Mouse (Mus musculus) stomach, embryonic 15.5 days (tissue): ENCODE data around the gene Aco1. TPM values are rescaled to one million over a fixed set of nuclear protein-coding genes. Genes with fewer than 3 reads are reported as not detected.

ENCODE experiments used
- ATAC-seq: fragments of 200-750 bp; cut with Nextera tagmentation; 2 replicates; pipeline ENCODE4 v1.8.0; 2017; ENCODE audit warnings: low read depth, moderate number of reproducible peaks, moderate TSS enrichment; ENCODE audit not compliant: insufficient read depth, low FRiP score
- H3K27ac ChIP-seq: fragments of 300-500 bp; sonication (generic); 2 replicates; pipeline ENCODE4 v1.5.1; 2015; ENCODE audit warnings: mild to moderate bottlenecking, inconsistent platforms
- H3K27me3 ChIP-seq: fragments of 300-500 bp; sonication (generic); replicated peaks from 2 replicates; pipeline ENCODE4 v1.6.1; 2015; ENCODE audit warnings: inconsistent platforms
- H3K36me3 ChIP-seq: fragments of 300-500 bp; sonication (generic); 2 replicates; pipeline ENCODE4 v1.6.1; 2015; ENCODE audit warnings: inconsistent platforms
- H3K4me1 ChIP-seq: fragments of 300-500 bp; sonication (generic); 2 replicates; pipeline ENCODE4 v1.6.1; 2015; ENCODE audit warnings: inconsistent platforms
- H3K4me2 ChIP-seq: fragments of 300-500 bp; sonication (generic); 2 replicates; pipeline ENCODE4 v1.6.1; 2015; ENCODE audit warnings: mild to moderate bottlenecking, inconsistent platforms
- H3K4me3 ChIP-seq: fragments of 300-500 bp; sonication (generic); replicated peaks from 2 replicates; pipeline ENCODE4 v1.5.1; 2015; ENCODE audit warnings: inconsistent platforms
- H3K9ac ChIP-seq: fragments of 300-500 bp; sonication (generic); 2 replicates; pipeline ENCODE4 v1.6.1; 2015; ENCODE audit warnings: inconsistent platforms
- H3K9me3 ChIP-seq: fragments of 300-500 bp; sonication (generic); 2 replicates; pipeline ENCODE4 v1.6.1; 2016; ENCODE audit warnings: inconsistent platforms
- WGBS: fragments of 180-500 bp; shearing (Covaris S2); methylation state at CpG from one replicate; pipeline ENCODE4 v1.1.7; 2015; 5-methylcytosine and 5-hydroxymethylcytosine counted together
- polyA plus RNA-seq: library from polyadenylated mRNA; unstranded; fragments of >200 nt; fragmentation: Nextera tagmentation; extraction: Ambion mirVana; gene quantifications from 2 replicates; pipeline ENCODE4 v1.2.1, GENCODE M21; 2015

Gene Aco1
- polyA plus RNA-seq, 1 experiment from 2014 or later, result 55.0 TPM

DNA sequence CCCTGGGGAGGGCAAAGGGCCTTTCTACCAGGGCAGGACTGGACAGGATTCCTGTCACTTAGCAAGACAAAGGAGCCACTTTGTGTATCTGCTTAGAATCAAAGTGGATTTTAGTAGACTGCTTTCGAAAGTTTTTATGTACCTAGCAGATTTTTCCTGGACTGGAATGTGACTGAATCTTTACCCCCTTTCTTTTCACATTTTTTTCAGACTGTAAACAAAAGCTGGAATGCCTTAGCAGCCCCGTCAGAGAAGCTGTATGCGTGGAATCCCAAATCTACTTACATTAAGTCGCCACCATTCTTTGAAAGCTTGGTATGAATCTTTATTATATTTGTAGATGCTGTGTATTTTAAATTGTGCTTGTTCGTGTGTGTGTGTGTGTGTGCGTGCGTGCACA is 45.1 kb downstream of the Aco1 start:
- no peaks in the 10 kb centered on the region for H3K4me1 ChIP-seq
- no peak overlapping the region for H3K4me3 ChIP-seq
- 81% methylated on average over 7 of the region's 7 CpGs for WGBS
- no peak overlapping the region for H3K27ac ChIP-seq
- no peaks in the 10 kb centered on the region for H3K9me3 ChIP-seq
- H3K36me3 ChIP-seq, result peaks cover 30% of the 10 kb centered on the region
- H3K27me3 ChIP-seq, result no peaks in the 10 kb centered on the region
- H3K9ac ChIP-seq, result no peak overlapping the region
- H3K4me2 ChIP-seq, result no peak overlapping the region
- ATAC-seq, result no peak

DNA sequence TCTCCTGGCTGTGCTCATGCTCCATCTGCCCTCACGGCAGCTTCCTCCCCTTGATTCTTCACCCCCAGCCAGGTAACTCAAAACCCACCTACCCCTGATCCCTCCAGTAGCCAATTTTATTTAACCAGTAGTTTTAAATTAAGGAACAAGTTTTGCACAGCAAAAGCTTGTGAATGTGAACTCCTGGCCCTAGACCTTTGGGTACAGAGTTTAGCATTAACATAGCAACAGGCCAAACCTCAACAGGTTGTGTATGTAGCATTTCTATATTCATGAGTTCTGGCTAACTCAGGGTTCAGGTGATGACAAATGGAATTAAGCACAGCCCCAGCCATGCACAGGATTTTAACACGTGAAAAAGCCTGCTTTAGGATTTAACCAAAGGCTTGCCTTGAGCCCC is 49.4 kb downstream of the Aco1 start:
- peaks cover 35% of the 10 kb centered on the region for H3K36me3 ChIP-seq
- H3K9me3 ChIP-seq, result no peaks in the 10 kb centered on the region
- no peak overlapping the region for H3K4me3 ChIP-seq
- WGBS, result 68% methylated on average over 2 of the region's 2 CpGs
- H3K9ac ChIP-seq, result no peak overlapping the region
- H3K4me1 ChIP-seq, result no peaks in the 10 kb centered on the region
- no peak for ATAC-seq
- H3K4me2 ChIP-seq, result no peak overlapping the region
- no peak overlapping the region for H3K27ac ChIP-seq
- H3K27me3 ChIP-seq, result no peaks in the 10 kb centered on the region

DNA sequence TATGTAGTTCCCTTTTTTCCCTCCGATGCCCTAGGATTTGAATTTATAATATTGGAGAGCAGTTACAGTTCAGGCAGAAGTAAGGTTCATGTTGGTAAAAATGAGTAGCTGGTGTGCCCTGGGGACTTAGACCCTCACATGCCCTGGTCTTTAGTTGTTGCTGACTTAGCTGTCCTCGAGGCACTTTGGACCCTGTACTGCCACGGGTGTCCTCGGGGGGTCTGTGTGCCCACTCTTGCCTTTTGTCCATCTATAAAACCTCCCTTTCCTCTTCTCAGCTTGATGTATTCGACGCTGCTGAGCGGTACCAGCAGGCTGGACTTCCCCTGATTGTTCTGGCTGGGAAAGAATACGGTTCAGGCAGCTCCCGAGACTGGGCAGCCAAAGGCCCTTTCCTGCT is 50.6 kb downstream of the Aco1 start:
- Histone ChIP-seq H3K9ac (no peak overlapping the region), H3K4me1 (no peaks in the 10 kb centered on the region), H3K9me3 (no peaks in the 10 kb centered on the region), H3K27me3 (no peaks in the 10 kb centered on the region), H3K4me2 (no peak overlapping the region), H3K4me3 (no peak overlapping the region), H3K36me3 (peaks cover 39% of the 10 kb centered on the region), H3K27ac (no peak overlapping the region)
- no peak for ATAC-seq
- 82% methylated on average over 9 of the region's 9 CpGs for WGBS

DNA sequence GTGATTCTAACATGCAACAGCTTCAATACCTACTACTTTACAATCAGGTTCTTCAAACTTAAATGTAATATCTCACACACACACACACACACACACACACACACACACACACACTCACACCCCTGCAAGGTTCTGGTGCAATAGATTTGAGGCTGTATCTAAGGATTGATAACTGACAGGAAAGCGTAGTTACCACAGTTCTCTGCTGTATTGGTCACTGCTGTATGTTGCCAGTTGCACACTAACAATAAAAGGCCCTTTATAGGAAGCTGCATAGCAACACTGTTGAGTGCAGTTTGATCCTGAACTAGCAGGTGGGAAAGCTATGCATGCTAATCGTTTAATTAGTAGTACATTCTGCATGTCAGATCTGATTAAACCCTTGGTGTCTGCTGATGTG is 52.5 kb downstream of the Aco1 start:
- H3K4me3 ChIP-seq, result no peak overlapping the region
- WGBS, result 95% methylated on average over 2 of the region's 2 CpGs
- no peak overlapping the region for H3K9ac ChIP-seq
- peaks cover 36% of the 10 kb centered on the region for H3K36me3 ChIP-seq
- H3K4me1 ChIP-seq, result no peaks in the 10 kb centered on the region
- H3K27ac ChIP-seq, result no peak overlapping the region
- H3K4me2 ChIP-seq, result no peak overlapping the region
- no peaks in the 10 kb centered on the region for H3K9me3 ChIP-seq
- no peaks in the 10 kb centered on the region for H3K27me3 ChIP-seq
- no peak for ATAC-seq

DNA sequence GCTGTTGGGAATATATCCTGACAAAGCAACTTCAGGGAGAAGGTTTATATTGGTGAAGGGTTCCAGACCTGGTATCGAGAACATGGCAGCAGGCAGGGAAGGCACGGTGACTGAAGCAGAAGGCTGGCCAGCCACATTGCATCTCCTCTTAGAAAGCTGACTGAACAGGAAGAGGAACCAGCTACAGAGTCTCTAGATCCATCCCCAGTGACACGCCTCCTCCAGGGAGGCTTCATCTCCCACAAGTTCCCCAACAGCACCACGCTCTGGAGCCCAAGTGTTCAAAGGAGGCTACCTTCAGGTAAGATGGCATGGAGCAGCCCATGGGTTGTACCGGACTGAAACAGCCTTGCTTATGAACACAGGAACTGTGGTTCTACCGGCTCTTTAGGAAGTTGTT is 59.3 kb downstream of the Aco1 start:
- Histone ChIP-seq H3K4me1 (no peaks in the 10 kb centered on the region), H3K4me3 (no peak overlapping the region), H3K27ac (no peak overlapping the region), H3K9ac (no peak overlapping the region), H3K27me3 (no peaks in the 10 kb centered on the region), H3K4me2 (no peak overlapping the region), H3K9me3 (no peaks in the 10 kb centered on the region), H3K36me3 (peaks cover 16% of the 10 kb centered on the region)
- no peak for ATAC-seq
- 79% methylated on average over 6 of the region's 6 CpGs for WGBS

DNA sequence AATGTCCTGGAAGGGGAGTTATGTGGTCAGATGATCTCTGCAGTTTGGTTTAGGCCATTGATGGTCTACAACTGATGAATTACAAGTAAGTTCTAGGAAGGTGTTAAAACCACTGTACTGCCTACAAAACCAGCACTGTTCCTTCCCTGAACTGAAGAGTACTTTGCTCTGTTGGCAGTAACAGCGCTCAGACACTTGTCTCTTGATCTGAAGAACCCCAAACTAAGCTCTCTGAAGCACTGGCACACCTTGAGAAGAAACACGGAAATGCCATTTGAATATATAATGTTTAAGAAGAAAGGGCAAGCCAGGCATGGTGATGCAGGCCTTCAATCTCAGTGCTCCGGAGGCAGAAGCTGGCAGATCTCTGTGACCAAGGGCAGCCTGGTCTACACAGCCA is 61.5 kb downstream of the Aco1 start:
- H3K36me3 ChIP-seq, result peaks cover 10% of the 10 kb centered on the region
- WGBS, result 85% methylated on average over 3 of the region's 3 CpGs
- ATAC-seq, result no peak

DNA sequence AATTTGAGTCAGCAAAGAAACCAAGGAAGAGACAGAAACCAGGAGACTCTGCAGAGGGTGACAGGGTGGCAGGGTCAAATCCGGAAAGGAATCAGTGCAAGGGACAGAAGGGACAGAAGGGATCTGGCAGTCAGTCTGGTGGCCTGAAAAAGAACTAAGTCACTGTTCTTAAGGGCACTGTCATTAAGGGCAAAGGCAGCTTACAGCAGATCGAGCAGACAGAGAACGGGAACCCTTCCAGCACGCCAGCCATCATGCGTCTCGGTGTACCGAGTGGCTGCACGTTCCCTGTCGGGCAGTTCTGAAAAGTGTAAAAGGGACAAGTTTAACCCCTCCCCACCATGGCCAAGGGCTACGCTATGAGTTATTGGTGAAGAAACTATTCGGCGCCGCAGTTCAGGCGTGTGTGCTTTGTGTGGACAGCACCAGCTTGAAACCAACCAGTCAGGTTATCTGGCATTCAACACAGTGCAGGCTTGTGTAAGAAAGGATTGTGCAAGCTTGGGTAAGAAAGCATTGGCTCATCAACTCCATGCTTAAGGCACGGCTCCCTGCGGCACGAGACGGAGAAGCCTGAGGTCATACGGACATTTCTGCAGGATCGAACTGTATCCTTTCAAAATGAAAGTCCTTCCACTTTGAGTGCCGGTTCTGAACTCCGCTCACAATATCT is 62.5 kb downstream of the Aco1 start:
- Histone ChIP-seq H3K9ac (no peak overlapping the region), H3K27me3 (no peaks in the 10 kb centered on the region), H3K4me2 (no peak overlapping the region), H3K27ac (no peak overlapping the region), H3K4me1 (no peaks in the 10 kb centered on the region), H3K36me3 (peaks cover 13% of the 10 kb centered on the region), H3K4me3 (no peak overlapping the region), H3K9me3 (no peaks in the 10 kb centered on the region)
- 90% methylated on average over 22 of the region's 22 CpGs for WGBS
- ATAC-seq, result no peak

More for the DNA sequence above, 61.5 kb downstream of the Aco1 start:
- H3K27me3 ChIP-seq, result no peaks in the 10 kb centered on the region
- H3K4me3 ChIP-seq, result no peak overlapping the region
- no peak overlapping the region for H3K27ac ChIP-seq
- no peaks in the 10 kb centered on the region for H3K9me3 ChIP-seq
- no peak overlapping the region for H3K9ac ChIP-seq
- H3K4me2 ChIP-seq, result no peak overlapping the region
- H3K4me1 ChIP-seq, result no peaks in the 10 kb centered on the region

DNA sequence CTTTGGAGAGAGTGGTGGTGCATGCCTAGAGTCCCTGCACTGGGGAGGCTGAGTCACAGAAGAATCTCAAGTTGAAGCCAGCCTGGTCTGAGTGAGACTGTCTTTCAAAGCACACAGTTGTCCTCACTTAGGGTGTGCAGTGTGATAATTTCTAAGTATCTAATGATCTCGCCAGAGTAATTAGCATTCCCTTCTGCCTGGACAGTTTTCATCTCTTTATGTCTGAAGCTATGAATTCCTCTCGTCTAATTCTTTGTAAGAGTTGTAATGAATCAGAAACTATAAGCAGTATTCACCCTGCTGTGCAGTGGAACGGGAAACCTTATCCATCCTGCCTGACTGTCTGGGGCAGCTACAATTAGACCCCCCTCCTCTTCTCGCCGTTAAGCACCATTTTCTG is 64.8 kb downstream of the Aco1 start:
- Histone ChIP-seq H3K27me3 (no peaks in the 10 kb centered on the region), H3K27ac (no peak overlapping the region), H3K4me2 (no peak overlapping the region), H3K9me3 (no peaks in the 10 kb centered on the region), H3K36me3 (peaks cover 10% of the 10 kb centered on the region; the same call in 1 of the 2 replicates), H3K4me3 (no peak overlapping the region), H3K4me1 (no peaks in the 10 kb centered on the region), H3K9ac (no peak overlapping the region)
- no peak for ATAC-seq
- WGBS, result 82% methylated on average over 5 of the region's 5 CpGs

DNA sequence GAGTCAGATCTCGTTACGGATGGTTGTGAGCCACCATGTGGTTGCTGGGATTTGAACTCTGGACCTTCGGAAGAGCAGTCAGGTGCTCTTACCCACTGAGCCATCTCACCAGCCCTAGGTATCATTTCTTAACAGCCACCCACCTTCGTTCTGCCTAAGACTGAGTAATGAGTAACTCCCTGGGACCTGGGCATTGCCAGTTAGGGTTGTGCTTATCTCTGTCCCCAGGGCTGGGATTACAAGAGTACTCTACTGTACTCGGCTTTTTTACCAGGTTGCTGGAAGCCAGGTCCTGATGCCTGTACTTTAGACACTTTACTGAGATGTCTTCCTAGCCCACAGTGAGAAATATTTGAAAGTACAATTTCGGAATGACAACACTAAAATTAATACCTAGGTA is 69.3 kb downstream of the Aco1 start:
- no peak overlapping the region for H3K9ac ChIP-seq
- H3K27ac ChIP-seq, result no peak overlapping the region
- ATAC-seq, result no peak
- H3K4me2 ChIP-seq, result no peak overlapping the region
- 0 out of 2 replicates have a peak, but pooled peaks cover 9% of the 10 kb centered on the region for H3K36me3 ChIP-seq
- no peaks in the 10 kb centered on the region for H3K9me3 ChIP-seq
- 90% methylated on average over 4 of the region's 6 CpGs for WGBS
- H3K4me3 ChIP-seq, result no peak overlapping the region
- no peaks in the 10 kb centered on the region for H3K4me1 ChIP-seq
- H3K27me3 ChIP-seq, result no peaks in the 10 kb centered on the region

DNA sequence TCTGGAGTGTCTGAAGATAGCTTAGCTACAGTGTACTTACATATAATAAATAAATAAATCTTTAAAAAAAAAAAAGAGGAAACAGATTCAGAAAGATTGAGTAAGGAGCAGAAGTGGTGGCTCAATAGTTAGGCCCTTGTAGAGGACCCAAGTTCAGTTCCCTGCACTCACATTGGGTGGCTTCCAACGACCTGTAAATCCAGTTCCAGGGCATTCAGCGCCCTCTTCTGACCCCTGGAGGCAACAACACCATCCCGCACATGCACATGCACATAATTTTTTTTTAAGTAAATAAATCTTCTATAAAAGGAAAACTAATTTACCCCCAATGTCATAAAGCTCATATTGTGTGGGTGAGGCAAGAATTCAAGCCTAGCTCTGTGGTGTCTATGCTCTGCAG is 75.0 kb downstream of the Aco1 start:
- no peaks in the 10 kb centered on the region for H3K4me1 ChIP-seq
- H3K4me2 ChIP-seq, result no peak overlapping the region
- H3K9ac ChIP-seq, result no peak overlapping the region
- no peak overlapping the region for H3K27ac ChIP-seq
- H3K27me3 ChIP-seq, result no peaks in the 10 kb centered on the region
- 0 out of 2 replicates have a peak, but pooled peaks cover 7% of the 10 kb centered on the region for H3K36me3 ChIP-seq
- WGBS, result 57% methylated on average over 3 of the region's 3 CpGs
- H3K4me3 ChIP-seq, result no peak overlapping the region
- no peaks in the 10 kb centered on the region for H3K9me3 ChIP-seq
- ATAC-seq, result no peak

DNA sequence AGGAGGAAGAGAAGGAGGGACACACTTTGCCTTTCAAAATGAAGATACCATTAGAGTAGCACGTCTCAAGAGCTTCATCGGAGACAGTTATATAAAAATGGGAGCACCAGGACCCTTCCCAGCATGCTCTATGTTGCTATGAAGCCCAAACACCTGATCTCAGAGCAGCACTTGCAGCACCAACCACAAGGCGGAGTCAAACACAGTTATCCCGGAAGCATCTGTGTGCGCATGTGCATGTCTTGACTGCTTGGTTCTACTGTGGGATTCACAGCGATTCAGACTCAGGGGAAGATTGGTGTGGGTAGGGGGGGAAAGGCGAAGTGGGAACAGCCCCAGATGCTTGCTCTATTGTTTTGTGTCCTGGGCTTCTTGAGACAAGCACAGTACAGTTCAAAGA is 75.5 kb downstream of the Aco1 start:
- no peak; the same call in 1 of the 2 replicates for ATAC-seq
- Histone ChIP-seq H3K4me2 (no peak overlapping the region), H3K27ac (no peak overlapping the region), H3K4me1 (no peaks in the 10 kb centered on the region), H3K4me3 (no peak overlapping the region), H3K9ac (no peak overlapping the region), H3K9me3 (no peaks in the 10 kb centered on the region), H3K36me3 (0 out of 2 replicates have a peak, but pooled peaks cover 7% of the 10 kb centered on the region), H3K27me3 (no peaks in the 10 kb centered on the region)
- 70% methylated on average over 7 of the region's 7 CpGs for WGBS

DNA sequence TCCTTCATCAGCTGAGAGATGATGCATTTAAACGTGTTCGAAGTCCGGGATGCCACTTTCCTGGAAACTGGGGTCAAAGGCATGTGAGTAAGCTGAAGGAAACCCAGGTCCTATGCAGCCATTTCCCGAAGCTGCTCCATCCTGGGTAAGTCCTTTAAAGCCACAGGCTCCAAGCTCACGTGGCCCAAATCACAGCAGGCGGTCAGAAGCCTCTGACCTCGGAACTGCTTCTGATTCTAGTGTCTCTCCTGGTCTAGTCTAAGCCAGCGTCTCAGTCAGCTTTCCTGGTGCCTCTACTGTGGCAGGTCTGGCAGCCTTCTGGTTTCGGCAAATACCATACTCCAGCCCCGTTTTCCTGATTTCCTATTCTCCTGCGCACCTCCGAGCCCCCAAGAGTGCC is 77.6 kb downstream of the Aco1 start:
- Histone ChIP-seq H3K4me2 (peak overlapping the region; percentile 5; the same call in 1 of the 2 replicates), H3K27me3 (no peaks in the 10 kb centered on the region), H3K9ac (no peak overlapping the region), H3K9me3 (no peaks in the 10 kb centered on the region), H3K36me3 (0 out of 2 replicates have a peak, but pooled peaks cover 7% of the 10 kb centered on the region), H3K27ac (no peak overlapping the region), H3K4me3 (no peak overlapping the region), H3K4me1 (no peaks in the 10 kb centered on the region)
- 0 out of 2 replicates have a peak, but pooled peaks have one; percentile 24 for ATAC-seq
- WGBS, result 23% methylated on average over 12 of the region's 12 CpGs
